Mouse (Mus musculus): Measurements from ENCODE around the gene Hist1h3e. TPM values are rescaled to one million over a fixed set of nuclear protein-coding genes. Genes with fewer than 3 reads are reported as not detected.
A peak's percentile ranks its signal among the peaks of the same experiment; 100 is the strongest.
"Not testable (repeated sequence)": the region's sequence is repeated elsewhere in the genome, so short reads cannot be mapped to it uniquely, and the experiment has no call there.

Hist1h3e gene
- not detected in 2 replicates for polyA plus RNA-seq (2012; ENCODE audit: insufficient read depth, insufficient read length, low replicate concordance, missing spikeins)

GRCm38 (mm10) chr13:23561883-23562659, at the start of gene Hist1h3e:
TSS of gene Hist1h3e (minus strand) at chr13:23562369.
- peak within 1 kb of the TSS; percentile 96 for H3K27ac ChIP-seq (ENCODE audit: insufficient read depth, low read depth, low read length)
- not testable (repeated sequence) for H3K4me1 ChIP-seq (ENCODE audit: control insufficient read depth, insufficient read depth, low read length)
- H3K4me3 ChIP-seq (ENCODE audit: insufficient read depth, low read depth, low read length): peak within 1 kb of the TSS; percentile 89
- WGBS: under 1% methylated on average over 59 of the region's 67 CpGs
- TF ChIP-seq POLR2A (IDR thresholded peaks at IDR 0.05; ENCODE audit: insufficient read depth, low read depth, low read length): peak; percentile 98

DNA sequence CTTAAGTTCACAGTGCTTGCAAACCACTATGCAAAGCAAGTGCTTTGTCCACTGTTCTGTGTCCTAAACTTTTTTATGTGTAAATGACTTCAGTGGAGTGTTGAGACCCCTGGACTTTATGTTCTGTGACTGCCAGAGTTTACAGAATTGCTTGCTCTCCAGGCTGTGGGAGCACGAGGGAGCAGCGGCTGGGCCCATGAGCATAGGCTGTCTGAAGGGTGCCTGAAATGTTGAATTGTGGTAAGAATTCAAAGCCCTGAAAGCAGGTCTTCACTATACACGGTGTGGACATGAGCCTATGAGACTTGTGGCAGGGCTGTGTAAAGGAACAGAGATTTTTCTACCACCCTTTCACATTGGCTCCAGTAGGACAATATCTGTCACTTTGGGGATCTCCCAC, 49.5 kb upstream of the Hist1h3e start:
- TF ChIP-seq POLR2A (IDR thresholded peaks at IDR 0.05; ENCODE audit: insufficient read depth, low read depth, low read length): no peak
- TF ChIP-seq CTCF (IDR thresholded peaks at IDR 0.05; ENCODE audit: insufficient read depth, low read depth, low read length): no peak
- Histone ChIP-seq H3K4me1 (ENCODE audit: control insufficient read depth, insufficient read depth, low read length) (no peaks in the 10 kb centered on the region), H3K27ac (ENCODE audit: insufficient read depth, low read depth, low read length) (no peak overlapping the region), H3K4me3 (ENCODE audit: insufficient read depth, low read depth, low read length) (no peak overlapping the region)
- 82% methylated on average over 3 of the region's 3 CpGs for WGBS

GRCm38 (mm10) chr13:23610393-23610792, 48.2 kb upstream of the Hist1h3e start:
- TF ChIP-seq CTCF (IDR thresholded peaks at IDR 0.05; ENCODE audit: insufficient read depth, low read depth, low read length) (no peak), POLR2A (IDR thresholded peaks at IDR 0.05; ENCODE audit: insufficient read depth, low read depth, low read length) (no peak)
- Histone ChIP-seq H3K4me3 (ENCODE audit: insufficient read depth, low read depth, low read length) (no peak overlapping the region), H3K27ac (ENCODE audit: insufficient read depth, low read depth, low read length) (no peak overlapping the region), H3K4me1 (ENCODE audit: control insufficient read depth, insufficient read depth, low read length) (no peaks in the 10 kb centered on the region)
- 74% methylated on average over 2 of the region's 2 CpGs for WGBS

- Histone ChIP-seq H3K27ac (ENCODE audit: insufficient read depth, low read depth, low read length) (no peak overlapping the region), H3K4me1 (ENCODE audit: control insufficient read depth, insufficient read depth, low read length) (no peaks in the 10 kb centered on the region), H3K4me3 (ENCODE audit: insufficient read depth, low read depth, low read length) (no peak overlapping the region)
- TF ChIP-seq POLR2A (IDR thresholded peaks at IDR 0.05; ENCODE audit: insufficient read depth, low read depth, low read length): no peak
- TF ChIP-seq CTCF (IDR thresholded peaks at IDR 0.05; ENCODE audit: insufficient read depth, low read depth, low read length): no peak
These were observed 47.7 kb upstream of the Hist1h3e start for GRCm38 (mm10) chr13:23609844-23610243.

DNA sequence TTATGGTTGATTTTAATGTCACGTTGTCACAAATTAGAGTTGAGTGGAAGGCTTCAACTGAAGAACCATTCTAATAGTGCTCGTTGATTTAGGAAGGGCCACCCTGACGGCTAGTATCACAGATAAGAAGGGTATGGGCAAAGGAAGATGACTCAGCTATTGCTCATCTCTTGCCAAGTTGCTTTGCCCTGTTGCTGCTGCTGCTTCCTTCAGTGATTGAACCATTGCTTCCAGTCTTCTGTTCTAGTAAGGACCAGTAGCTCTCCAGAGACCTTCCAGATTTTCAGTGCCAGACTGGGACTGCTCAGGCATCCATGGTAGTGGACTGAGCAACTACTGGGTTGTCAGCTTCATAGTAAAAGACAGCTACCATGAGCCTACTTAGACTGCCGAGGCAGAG, 47.0 kb upstream of the Hist1h3e start:
- TF ChIP-seq POLR2A (IDR thresholded peaks at IDR 0.05; ENCODE audit: insufficient read depth, low read depth, low read length): no peak
- no peak overlapping the region for H3K27ac ChIP-seq (ENCODE audit: insufficient read depth, low read depth, low read length)
- WGBS: 84% methylated on average over 4 of the region's 4 CpGs

DNA sequence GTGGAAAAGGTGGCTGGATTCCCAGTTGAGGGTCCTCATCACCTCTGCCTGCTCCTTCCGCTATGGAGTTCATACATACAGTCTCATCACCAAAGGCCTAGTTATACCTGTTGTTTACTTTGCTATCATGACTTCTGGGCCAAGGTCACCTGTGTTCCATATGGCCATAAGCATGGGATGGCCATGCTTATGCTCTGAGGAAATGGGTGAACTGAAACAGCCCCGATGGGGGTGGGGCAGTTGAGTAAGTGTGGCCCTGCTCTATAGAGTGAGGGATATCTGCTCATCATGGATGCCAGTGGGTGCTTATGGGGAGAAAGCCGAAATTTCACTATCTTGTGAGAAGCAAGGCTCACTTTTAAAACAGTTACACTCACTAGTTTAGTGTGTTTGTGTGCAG, 42.9 kb upstream of the Hist1h3e start:
- no peaks in the 10 kb centered on the region for H3K4me1 ChIP-seq (ENCODE audit: control insufficient read depth, insufficient read depth, low read length)
- no peak overlapping the region for H3K27ac ChIP-seq (ENCODE audit: insufficient read depth, low read depth, low read length)
- TF ChIP-seq CTCF (IDR thresholded peaks at IDR 0.05; ENCODE audit: insufficient read depth, low read depth, low read length) (no peak), POLR2A (IDR thresholded peaks at IDR 0.05; ENCODE audit: insufficient read depth, low read depth, low read length) (no peak)
- H3K4me3 ChIP-seq (ENCODE audit: insufficient read depth, low read depth, low read length): no peak overlapping the region
- WGBS: 91% methylated on average over 3 of the region's 3 CpGs

More for the DNA sequence above, 47.0 kb upstream of the Hist1h3e start:
- Histone ChIP-seq H3K4me3 (ENCODE audit: insufficient read depth, low read depth, low read length) (no peak overlapping the region), H3K4me1 (ENCODE audit: control insufficient read depth, insufficient read depth, low read length) (no peaks in the 10 kb centered on the region)

DNA sequence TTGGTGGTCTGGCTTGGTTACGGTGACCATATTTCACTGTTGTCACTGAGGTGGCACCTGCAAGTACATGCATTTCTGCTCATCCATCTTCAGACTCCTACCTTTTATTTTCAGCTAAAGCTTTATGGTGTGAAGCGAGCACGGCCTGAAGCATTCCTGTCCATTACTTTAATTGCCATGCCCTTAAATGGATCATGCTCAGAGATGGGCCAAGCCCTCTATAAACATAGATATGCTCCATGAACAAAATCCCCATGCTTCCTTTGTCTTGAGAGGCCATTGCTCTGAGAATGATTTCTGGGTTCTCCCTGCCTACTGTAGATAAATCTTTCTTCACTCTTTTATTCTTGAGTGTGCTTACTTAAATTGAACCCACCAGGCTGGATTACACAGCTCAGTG, 42.3 kb upstream of the Hist1h3e start:
- Histone ChIP-seq H3K4me3 (ENCODE audit: insufficient read depth, low read depth, low read length) (no peak overlapping the region), H3K27ac (ENCODE audit: insufficient read depth, low read depth, low read length) (no peak overlapping the region), H3K4me1 (ENCODE audit: control insufficient read depth, insufficient read depth, low read length) (no peaks in the 10 kb centered on the region)
- 98% methylated on average over 3 of the region's 3 CpGs for WGBS
- TF ChIP-seq POLR2A (IDR thresholded peaks at IDR 0.05; ENCODE audit: insufficient read depth, low read depth, low read length) (no peak), CTCF (IDR thresholded peaks at IDR 0.05; ENCODE audit: insufficient read depth, low read depth, low read length) (no peak)

DNA sequence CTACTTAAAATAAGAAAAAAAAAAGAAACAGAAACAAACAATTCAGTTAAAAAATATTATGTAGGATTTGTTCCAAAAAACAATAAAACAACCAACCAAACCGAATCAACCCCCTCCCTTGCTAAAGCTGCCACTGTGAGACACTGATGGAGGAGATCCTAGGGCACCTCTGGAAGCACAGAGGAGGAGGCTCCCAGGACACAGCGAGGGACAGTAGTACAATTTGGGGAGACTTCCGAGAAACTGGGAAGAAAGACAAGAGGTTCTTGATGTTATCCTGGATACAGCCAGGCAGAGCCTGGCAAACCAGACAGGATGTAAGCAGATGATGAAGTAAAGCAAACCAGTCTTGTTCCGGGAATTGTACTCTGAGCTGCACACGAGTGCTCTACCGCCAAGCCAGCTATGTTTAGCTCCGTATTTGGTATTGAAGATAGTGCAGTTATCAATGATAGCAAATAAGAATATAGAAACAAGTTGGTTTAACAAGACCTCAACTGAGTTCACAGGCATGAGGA, 41.1 kb upstream of the Hist1h3e start:
- WGBS: 76% methylated on average over 7 of the region's 7 CpGs
- no peak for TF ChIP-seq CTCF (IDR thresholded peaks at IDR 0.05; ENCODE audit: insufficient read depth, low read depth, low read length)
- no peak for TF ChIP-seq POLR2A (IDR thresholded peaks at IDR 0.05; ENCODE audit: insufficient read depth, low read depth, low read length)
- Histone ChIP-seq H3K4me3 (ENCODE audit: insufficient read depth, low read depth, low read length) (no peak overlapping the region), H3K27ac (ENCODE audit: insufficient read depth, low read depth, low read length) (no peak overlapping the region), H3K4me1 (ENCODE audit: control insufficient read depth, insufficient read depth, low read length) (no peaks in the 10 kb centered on the region)

DNA sequence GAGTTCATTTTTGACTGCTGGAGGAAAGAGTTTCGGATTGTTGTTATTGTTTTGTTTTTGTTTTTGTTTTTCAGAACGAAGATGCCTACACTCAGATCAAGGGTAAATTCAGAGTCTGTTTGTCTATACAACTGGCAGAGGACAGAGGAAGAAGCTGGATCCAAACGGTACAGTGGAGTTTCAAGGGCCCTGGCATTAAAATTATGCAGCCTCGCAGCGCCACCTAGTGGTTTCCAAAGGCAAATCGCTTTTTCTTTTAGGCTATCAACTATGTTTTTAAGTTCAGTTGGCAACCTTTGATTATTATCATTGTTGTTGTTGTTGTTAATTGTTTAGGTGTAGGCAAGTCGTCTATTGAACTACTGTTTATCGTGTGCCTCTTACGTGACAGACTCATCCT, 35.8 kb upstream of the Hist1h3e start:
- TF ChIP-seq POLR2A (IDR thresholded peaks at IDR 0.05; ENCODE audit: insufficient read depth, low read depth, low read length) (no peak), CTCF (IDR thresholded peaks at IDR 0.05; ENCODE audit: insufficient read depth, low read depth, low read length) (no peak)

More for the DNA sequence above, 35.8 kb upstream of the Hist1h3e start:
- no peak overlapping the region for H3K27ac ChIP-seq (ENCODE audit: insufficient read depth, low read depth, low read length)
- 6% methylated on average over 9 of the region's 9 CpGs for WGBS
- H3K4me3 ChIP-seq (ENCODE audit: insufficient read depth, low read depth, low read length): no peak overlapping the region
- H3K4me1 ChIP-seq (ENCODE audit: control insufficient read depth, insufficient read depth, low read length): no peaks in the 10 kb centered on the region
